Mouse (Mus musculus): ENCODE data around the gene Wasl. TPM values are rescaled to one million over a fixed set of nuclear protein-coding genes. Genes with fewer than 3 reads are reported as not detected.

The Wasl gene
- polyA plus RNA-seq (2012; rRNA removed) = 75.0 and 198 TPM in 2 replicates

GRCm38 (mm10) chr6:24664867-24665458 lies at the start of gene Wasl:
Gene Wasl (minus strand): TSS chr6:24665009.
- peak within 1 kb of the TSS; percentile 88 for H3K4me3 ChIP-seq (ENCODE audit: low read depth, low read length)
- WGBS = under 1% methylated on average over 62 of the region's 63 CpGs
- peaks cover 7% of the 10 kb centered on the region; the same call in 1 of the 2 replicates for H3K4me1 ChIP-seq (ENCODE audit: control insufficient read depth, insufficient read depth, insufficient read length, low read length)
- no peaks in the 10 kb centered on the region for H3K27me3 ChIP-seq (ENCODE audit: control insufficient read depth, insufficient read depth, low read length)
- H3K27ac ChIP-seq (ENCODE audit: insufficient read depth, low read depth, low read length) = peak within 1 kb of the TSS; percentile 82
- TF ChIP-seq POLR2A (IDR thresholded peaks at IDR 0.05; ENCODE audit: low read depth, low read length) (peak; percentile 36; the same call in 1 of the 2 replicates), CTCF (IDR thresholded peaks at IDR 0.05; ENCODE audit: extremely low read depth, insufficient read length, insufficient replicate concordance, low read depth, low read length) (no peak)
- no peaks in the 10 kb centered on the region for H3K36me3 ChIP-seq (ENCODE audit: control insufficient read depth, insufficient read depth, low read length)

- peak overlapping the region; percentile 91 for H3K27ac ChIP-seq (ENCODE audit: insufficient read depth, low read depth, low read length)
- no peaks in the 10 kb centered on the region for H3K27me3 ChIP-seq (ENCODE audit: control insufficient read depth, insufficient read depth, low read length)
- TF ChIP-seq CTCF (IDR thresholded peaks at IDR 0.05; ENCODE audit: extremely low read depth, insufficient read length, insufficient replicate concordance, low read depth, low read length) (no peak), POLR2A (IDR thresholded peaks at IDR 0.05; ENCODE audit: low read depth, low read length) (no peak)
- H3K4me1 ChIP-seq (ENCODE audit: control insufficient read depth, insufficient read depth, insufficient read length, low read length) = peaks cover 18% of the 10 kb centered on the region; the same call in 1 of the 2 replicates
- no peak overlapping the region for H3K4me3 ChIP-seq (ENCODE audit: low read depth, low read length)
- WGBS = 25% methylated on average over 2 of the region's 2 CpGs
- no peaks in the 10 kb centered on the region for H3K36me3 ChIP-seq (ENCODE audit: control insufficient read depth, insufficient read depth, low read length)
These were observed 42.7 kb upstream of the Wasl start for GRCm38 (mm10) chr6:24707499-24707898.

GRCm38 (mm10) chr6:24707090-24707489 lies 42.3 kb upstream of the Wasl start:
- no peaks in the 10 kb centered on the region for H3K27me3 ChIP-seq (ENCODE audit: control insufficient read depth, insufficient read depth, low read length)
- 30% methylated on average over 5 of the region's 5 CpGs for WGBS
- peak overlapping the region; percentile 81 for H3K27ac ChIP-seq (ENCODE audit: insufficient read depth, low read depth, low read length)

GRCm38 (mm10) chr6:24697216-24697615 lies 32.4 kb upstream of the Wasl start:
- Histone ChIP-seq H3K27ac (ENCODE audit: insufficient read depth, low read depth, low read length) (no peak overlapping the region), H3K4me1 (ENCODE audit: control insufficient read depth, insufficient read depth, insufficient read length, low read length) (peaks cover 2% of the 10 kb centered on the region; the same call in 1 of the 2 replicates), H3K27me3 (ENCODE audit: control insufficient read depth, insufficient read depth, low read length) (no peaks in the 10 kb centered on the region), H3K4me3 (ENCODE audit: low read depth, low read length) (no peak overlapping the region), H3K36me3 (ENCODE audit: control insufficient read depth, insufficient read depth, low read length) (no peaks in the 10 kb centered on the region)
- WGBS = 94% methylated on average over 5 of the region's 5 CpGs
- no peak for TF ChIP-seq POLR2A (IDR thresholded peaks at IDR 0.05; ENCODE audit: low read depth, low read length)
- TF ChIP-seq CTCF (IDR thresholded peaks at IDR 0.05; ENCODE audit: extremely low read depth, insufficient read length, insufficient replicate concordance, low read depth, low read length) = no peak

More at GRCm38 (mm10) chr6:24707090-24707489, 42.3 kb upstream of the Wasl start:
- H3K36me3 ChIP-seq (ENCODE audit: control insufficient read depth, insufficient read depth, low read length) = no peaks in the 10 kb centered on the region
- H3K4me3 ChIP-seq (ENCODE audit: low read depth, low read length) = no peak overlapping the region
- TF ChIP-seq CTCF (IDR thresholded peaks at IDR 0.05; ENCODE audit: extremely low read depth, insufficient read length, insufficient replicate concordance, low read depth, low read length) (no peak), POLR2A (IDR thresholded peaks at IDR 0.05; ENCODE audit: low read depth, low read length) (no peak)
- H3K4me1 ChIP-seq (ENCODE audit: control insufficient read depth, insufficient read depth, insufficient read length, low read length) = peaks cover 18% of the 10 kb centered on the region; the same call in 1 of the 2 replicates

- Histone ChIP-seq H3K27ac (ENCODE audit: insufficient read depth, low read depth, low read length) (no peak overlapping the region), H3K4me3 (ENCODE audit: low read depth, low read length) (no peak overlapping the region), H3K36me3 (ENCODE audit: control insufficient read depth, insufficient read depth, low read length) (no peaks in the 10 kb centered on the region), H3K27me3 (ENCODE audit: control insufficient read depth, insufficient read depth, low read length) (no peaks in the 10 kb centered on the region), H3K4me1 (ENCODE audit: control insufficient read depth, insufficient read depth, insufficient read length, low read length) (peaks cover 2% of the 10 kb centered on the region; the same call in 1 of the 2 replicates)
- TF ChIP-seq POLR2A (IDR thresholded peaks at IDR 0.05; ENCODE audit: low read depth, low read length) (no peak), CTCF (IDR thresholded peaks at IDR 0.05; ENCODE audit: extremely low read depth, insufficient read length, insufficient replicate concordance, low read depth, low read length) (no peak)
- 79% methylated on average over 4 of the region's 4 CpGs for WGBS
These were observed 31.3 kb upstream of the Wasl start for GRCm38 (mm10) chr6:24696117-24696516.

- 46% methylated on average over 11 of the region's 11 CpGs for WGBS
- peaks cover 2% of the 10 kb centered on the region; the same call in 1 of the 2 replicates for H3K4me1 ChIP-seq (ENCODE audit: control insufficient read depth, insufficient read depth, insufficient read length, low read length)
- no peaks in the 10 kb centered on the region for H3K36me3 ChIP-seq (ENCODE audit: control insufficient read depth, insufficient read depth, low read length)
- no peak overlapping the region for H3K4me3 ChIP-seq (ENCODE audit: low read depth, low read length)
- H3K27ac ChIP-seq (ENCODE audit: insufficient read depth, low read depth, low read length) = no peak overlapping the region
- no peaks in the 10 kb centered on the region for H3K27me3 ChIP-seq (ENCODE audit: control insufficient read depth, insufficient read depth, low read length)
- TF ChIP-seq CTCF (IDR thresholded peaks at IDR 0.05; ENCODE audit: extremely low read depth, insufficient read length, insufficient replicate concordance, low read depth, low read length) (no peak), POLR2A (IDR thresholded peaks at IDR 0.05; ENCODE audit: low read depth, low read length) (no peak)
These were observed 29.9 kb upstream of the Wasl start for GRCm38 (mm10) chr6:24694455-24695410.

GRCm38 (mm10) chr6:24687871-24688270 lies 23.1 kb upstream of the Wasl start:
- Histone ChIP-seq H3K4me3 (ENCODE audit: low read depth, low read length) (no peak overlapping the region), H3K4me1 (ENCODE audit: control insufficient read depth, insufficient read depth, insufficient read length, low read length) (no peaks in the 10 kb centered on the region)

More at GRCm38 (mm10) chr6:24687871-24688270, 23.1 kb upstream of the Wasl start:
- WGBS = 74% methylated on average over 1 of the region's 1 CpGs
- no peak overlapping the region for H3K27ac ChIP-seq (ENCODE audit: insufficient read depth, low read depth, low read length)
- H3K36me3 ChIP-seq (ENCODE audit: control insufficient read depth, insufficient read depth, low read length) = no peaks in the 10 kb centered on the region
- no peaks in the 10 kb centered on the region for H3K27me3 ChIP-seq (ENCODE audit: control insufficient read depth, insufficient read depth, low read length)
- TF ChIP-seq POLR2A (IDR thresholded peaks at IDR 0.05; ENCODE audit: low read depth, low read length) (no peak), CTCF (IDR thresholded peaks at IDR 0.05; ENCODE audit: extremely low read depth, insufficient read length, insufficient replicate concordance, low read depth, low read length) (no peak)

All from small intestine, adult 2 months (tissue).